Mouse (Mus musculus) lung, postnatal 0 days (tissue): ENCODE results near the gene Lrrc42.

Source experiments
- CTCF ChIP-seq: IDR thresholded peaks from 2 replicates; pipeline ENCODE4 v1.5.1; 2016; ENCODE audit warnings: antibody characterized with exemption, mild to moderate bottlenecking
- EP300 ChIP-seq: IDR thresholded peaks from 2 replicates; pipeline ENCODE4 v1.6.1; 2016; ENCODE audit warnings: antibody characterized with exemption, mild to moderate bottlenecking, control low read depth

DNA sequence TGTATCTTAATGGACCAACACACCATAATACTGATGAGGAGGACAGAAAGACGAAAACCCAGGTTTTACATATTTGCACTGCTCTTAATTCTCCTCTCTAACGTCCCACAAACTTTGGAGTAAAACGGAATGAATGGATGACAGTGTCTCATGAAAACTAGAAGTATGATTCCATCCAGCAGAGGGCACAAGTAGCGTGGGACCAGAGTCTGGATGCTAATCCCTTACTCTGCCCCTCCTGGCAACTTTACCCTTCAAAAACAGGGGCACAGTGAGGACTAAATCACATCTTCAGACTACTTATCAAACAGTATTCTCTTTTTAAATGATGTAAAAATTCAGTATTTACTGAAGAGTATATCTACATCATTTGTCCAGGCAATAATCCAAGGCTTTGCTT is 2.8 kb downstream of the Lrrc42 start:
- TF ChIP-seq CTCF (peak; percentile 88), EP300 (no peak)
